Mouse (Mus musculus): ENCODE results near the gene Unc5cl. TPM values are rescaled to one million over a fixed set of nuclear protein-coding genes. Genes with fewer than 3 reads are reported as not detected.
A peak's percentile ranks its signal among the peaks of the same experiment; 100 is the strongest.

The Unc5cl gene
- polyA plus RNA-seq, 1 experiment from 2014 or later: 0.68 TPM

- TF ChIP-seq CTCF (IDR thresholded peaks at IDR 0.05; ENCODE audit: low read depth): no peak
- no peak for TF ChIP-seq EP300 (IDR thresholded peaks at IDR 0.05; ENCODE audit: low read depth)
- WGBS (ENCODE audit: insufficient replicate concordance): under 1% methylated on average over 13 of the region's 13 CpGs
- Histone ChIP-seq H3K4me2 (ENCODE audit: low read depth, low read length) (peak overlapping the region; percentile 66), H3K27me3 (ENCODE audit: insufficient read depth, low read length) (no peaks in the 10 kb centered on the region), H3K4me1 (ENCODE audit: insufficient read depth) (peaks cover 34% of the 10 kb centered on the region), H3K36me3 (replicated peaks; ENCODE audit: insufficient read depth, low read length) (peaks cover 33% of the 10 kb centered on the region), H3K9ac (replicated peaks) (peak overlapping the region; percentile 78), H3K9me3 (ENCODE audit: low read length) (no peaks in the 10 kb centered on the region), H3K27ac (ENCODE audit: low read depth) (peak overlapping the region; percentile 100), H3K4me3 (ENCODE audit: low read depth, low read length) (peak overlapping the region; percentile 94)
- no peak for ATAC-seq
- no peak for DNase-seq
Observed at GRCm38 (mm10) chr17:48410299-48410785, 44.4 kb upstream of the Unc5cl start.

- WGBS (ENCODE audit: insufficient replicate concordance): 57% methylated on average over 8 of the region's 8 CpGs
- no peaks in the 10 kb centered on the region for H3K9me3 ChIP-seq (ENCODE audit: low read length)
- H3K4me2 ChIP-seq (ENCODE audit: low read depth, low read length): peak overlapping the region; percentile 66
- no peak for TF ChIP-seq CTCF (IDR thresholded peaks at IDR 0.05; ENCODE audit: low read depth)
- no peak for DNase-seq
- H3K9ac ChIP-seq (replicated peaks): peak overlapping the region; percentile 78
- peaks cover 33% of the 10 kb centered on the region for H3K4me1 ChIP-seq (ENCODE audit: insufficient read depth)
- peaks cover 38% of the 10 kb centered on the region for H3K36me3 ChIP-seq (replicated peaks; ENCODE audit: insufficient read depth, low read length)
- H3K4me3 ChIP-seq (ENCODE audit: low read depth, low read length): peak overlapping the region; percentile 94
- no peak for ATAC-seq
- no peaks in the 10 kb centered on the region for H3K27me3 ChIP-seq (ENCODE audit: insufficient read depth, low read length)
- peak overlapping the region; percentile 100; the same call in 1 of the 2 replicates for H3K27ac ChIP-seq (ENCODE audit: low read depth)
Observed at GRCm38 (mm10) chr17:48411241-48411640, 43.5 kb upstream of the Unc5cl start.

GRCm38 (mm10) chr17:48416011-48416410 is 38.7 kb upstream of the Unc5cl start:
- H3K4me2 ChIP-seq (ENCODE audit: low read depth, low read length): no peak overlapping the region
- no peak overlapping the region for H3K4me3 ChIP-seq (ENCODE audit: low read depth, low read length)
- no peak overlapping the region for H3K9ac ChIP-seq (replicated peaks)
- peaks cover 31% of the 10 kb centered on the region for H3K4me1 ChIP-seq (ENCODE audit: insufficient read depth)
- DNase-seq (no peak), ATAC-seq (no peak)
- WGBS (ENCODE audit: insufficient replicate concordance): 83% methylated on average over 7 of the region's 7 CpGs
- H3K9me3 ChIP-seq (ENCODE audit: low read length): no peaks in the 10 kb centered on the region
- H3K27ac ChIP-seq (ENCODE audit: low read depth): no peak overlapping the region
- no peak for TF ChIP-seq CTCF (IDR thresholded peaks at IDR 0.05; ENCODE audit: low read depth)
- no peak for TF ChIP-seq EP300 (IDR thresholded peaks at IDR 0.05; ENCODE audit: low read depth)
- H3K27me3 ChIP-seq (ENCODE audit: insufficient read depth, low read length): no peaks in the 10 kb centered on the region
- H3K36me3 ChIP-seq (replicated peaks; ENCODE audit: insufficient read depth, low read length): peaks cover 51% of the 10 kb centered on the region

GRCm38 (mm10) chr17:48416425-48417195 is 38.1 kb upstream of the Unc5cl start:
- no peak overlapping the region for H3K4me3 ChIP-seq (ENCODE audit: low read depth, low read length)
- H3K27ac ChIP-seq (ENCODE audit: low read depth): no peak overlapping the region
- peaks cover 51% of the 10 kb centered on the region for H3K36me3 ChIP-seq (replicated peaks; ENCODE audit: insufficient read depth, low read length)
- no peak overlapping the region for H3K9ac ChIP-seq (replicated peaks)
- ATAC-seq (peak; percentile 72), DNase-seq (peak; percentile 69)
- TF ChIP-seq CTCF (IDR thresholded peaks at IDR 0.05; ENCODE audit: low read depth) (peak; percentile 73), EP300 (IDR thresholded peaks at IDR 0.05; ENCODE audit: low read depth) (no peak)
- H3K9me3 ChIP-seq (ENCODE audit: low read length): no peaks in the 10 kb centered on the region
- H3K4me2 ChIP-seq (ENCODE audit: low read depth, low read length): no peak overlapping the region
- 83% methylated on average over 14 of the region's 14 CpGs for WGBS (ENCODE audit: insufficient replicate concordance)
- no peaks in the 10 kb centered on the region for H3K27me3 ChIP-seq (ENCODE audit: insufficient read depth, low read length)
- peaks cover 26% of the 10 kb centered on the region for H3K4me1 ChIP-seq (ENCODE audit: insufficient read depth)

GRCm38 (mm10) chr17:48417521-48417920 is 37.2 kb upstream of the Unc5cl start:
- H3K4me3 ChIP-seq (ENCODE audit: low read depth, low read length): no peak overlapping the region
- peak; percentile 36; the same call in 1 of the 2 replicates for ATAC-seq
- WGBS (ENCODE audit: insufficient replicate concordance): 53% methylated on average over 6 of the region's 6 CpGs

GRCm38 (mm10) chr17:48418174-48418573 is 36.5 kb upstream of the Unc5cl start:
- Histone ChIP-seq H3K36me3 (replicated peaks; ENCODE audit: insufficient read depth, low read length) (peaks cover 40% of the 10 kb centered on the region), H3K4me1 (ENCODE audit: insufficient read depth) (peaks cover 20% of the 10 kb centered on the region), H3K9ac (replicated peaks) (peak overlapping the region; percentile 47; the same call in 1 of the 2 replicates), H3K27me3 (ENCODE audit: insufficient read depth, low read length) (no peaks in the 10 kb centered on the region), H3K9me3 (ENCODE audit: low read length) (no peaks in the 10 kb centered on the region), H3K4me3 (ENCODE audit: low read depth, low read length) (peak overlapping the region; percentile 25), H3K4me2 (ENCODE audit: low read depth, low read length) (peak overlapping the region; percentile 62), H3K27ac (ENCODE audit: low read depth) (peak overlapping the region; percentile 11; the same call in 1 of the 2 replicates)
- TF ChIP-seq EP300 (IDR thresholded peaks at IDR 0.05; ENCODE audit: low read depth): no peak
- WGBS (ENCODE audit: insufficient replicate concordance): 12% methylated on average over 7 of the region's 7 CpGs
- peak; percentile 59 for ATAC-seq
- peak; percentile 48 for DNase-seq

More at GRCm38 (mm10) chr17:48417521-48417920, 37.2 kb upstream of the Unc5cl start:
- TF ChIP-seq EP300 (IDR thresholded peaks at IDR 0.05; ENCODE audit: low read depth) (no peak), CTCF (IDR thresholded peaks at IDR 0.05; ENCODE audit: low read depth) (no peak)
- Histone ChIP-seq H3K4me2 (ENCODE audit: low read depth, low read length) (peak overlapping the region; percentile 62), H3K9ac (replicated peaks) (peak overlapping the region; percentile 47), H3K4me1 (ENCODE audit: insufficient read depth) (peaks cover 20% of the 10 kb centered on the region), H3K36me3 (replicated peaks; ENCODE audit: insufficient read depth, low read length) (peaks cover 43% of the 10 kb centered on the region), H3K27me3 (ENCODE audit: insufficient read depth, low read length) (no peaks in the 10 kb centered on the region), H3K27ac (ENCODE audit: low read depth) (0 out of 2 replicates have a peak overlapping the region, but pooled peaks have one; percentile 30), H3K9me3 (ENCODE audit: low read length) (no peaks in the 10 kb centered on the region)
- no peak for DNase-seq
